Mouse (Mus musculus) lung, adult 18-20 months (tissue): ENCODE measurements around the gene Frmd4b.
"Not testable (repeated sequence)": the region's sequence is repeated elsewhere in the genome, so short reads cannot be mapped to it uniquely, and the experiment has no call there.

Experiments
- DNase-seq, 2 experiments: peaks; one replicate each; pipeline ENCODE4 v3.0.0; 2022; ENCODE audit warnings: mixed read lengths in 2 of 2

Gene Frmd4b

DNA sequence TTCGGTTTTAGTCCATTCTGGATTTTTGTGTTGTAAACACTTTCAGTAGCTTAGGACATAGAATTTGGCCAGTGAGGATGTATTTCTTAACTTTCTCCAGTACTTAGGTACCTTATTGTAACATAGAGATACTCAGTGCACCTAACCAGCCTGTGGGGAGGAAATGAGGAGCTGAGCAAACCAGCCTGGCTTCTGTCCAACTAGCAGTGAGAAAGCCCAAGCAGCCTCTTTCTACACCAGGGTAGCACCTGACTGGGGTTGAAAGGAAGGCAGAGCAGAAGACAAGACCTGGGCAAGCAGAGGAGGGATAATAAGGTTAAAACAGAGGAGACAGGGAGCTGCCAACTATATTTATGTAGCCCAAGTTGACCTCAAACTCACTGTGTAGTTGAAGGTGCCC lies 333.7 kb downstream of the Frmd4b start:
- DNase-seq, result no peak

- peak; percentile 53 to 68 for DNase-seq
These were observed 338.5 kb downstream of the Frmd4b start for GRCm38 (mm10) chr6:97278878-97279277.

DNA sequence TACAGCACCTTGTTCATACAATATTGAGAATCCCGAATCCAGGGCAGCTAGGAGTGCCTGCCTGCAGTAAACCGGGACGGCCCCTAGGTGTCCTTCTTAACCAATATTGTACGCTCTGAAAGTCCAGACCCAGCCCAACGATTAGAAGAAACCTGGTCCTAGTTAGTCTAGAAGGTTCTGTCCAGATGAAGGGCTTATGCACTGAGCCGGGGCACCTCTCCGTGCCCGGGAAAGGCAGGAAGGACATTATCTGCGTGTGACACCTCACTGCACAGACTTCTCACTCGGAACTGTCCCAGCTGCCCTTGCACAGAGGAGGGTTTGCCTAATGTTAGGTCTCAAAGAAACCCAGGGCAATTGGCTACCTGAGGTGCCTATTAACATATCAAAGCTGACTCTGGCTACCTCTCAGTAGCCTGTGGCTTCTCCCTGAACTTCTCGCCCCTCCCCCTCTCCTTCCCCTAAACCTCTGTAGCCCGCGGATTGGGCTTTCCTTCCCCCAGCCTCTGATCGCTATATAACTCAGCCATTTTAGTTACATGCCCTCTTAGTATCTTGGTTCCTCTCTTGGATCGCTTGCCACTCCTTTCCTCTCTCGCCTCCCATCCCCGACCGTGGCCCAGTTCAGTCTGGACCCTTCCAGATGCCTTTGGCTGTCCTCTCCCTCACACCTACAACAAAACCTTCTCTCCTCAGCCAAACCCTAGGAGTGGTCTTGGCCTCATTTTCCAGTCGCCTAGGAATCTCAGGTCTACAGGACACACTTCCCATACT lies 339.1 kb downstream of the Frmd4b start:
- DNase-seq, result peak; percentile 81 to 86

DNA sequence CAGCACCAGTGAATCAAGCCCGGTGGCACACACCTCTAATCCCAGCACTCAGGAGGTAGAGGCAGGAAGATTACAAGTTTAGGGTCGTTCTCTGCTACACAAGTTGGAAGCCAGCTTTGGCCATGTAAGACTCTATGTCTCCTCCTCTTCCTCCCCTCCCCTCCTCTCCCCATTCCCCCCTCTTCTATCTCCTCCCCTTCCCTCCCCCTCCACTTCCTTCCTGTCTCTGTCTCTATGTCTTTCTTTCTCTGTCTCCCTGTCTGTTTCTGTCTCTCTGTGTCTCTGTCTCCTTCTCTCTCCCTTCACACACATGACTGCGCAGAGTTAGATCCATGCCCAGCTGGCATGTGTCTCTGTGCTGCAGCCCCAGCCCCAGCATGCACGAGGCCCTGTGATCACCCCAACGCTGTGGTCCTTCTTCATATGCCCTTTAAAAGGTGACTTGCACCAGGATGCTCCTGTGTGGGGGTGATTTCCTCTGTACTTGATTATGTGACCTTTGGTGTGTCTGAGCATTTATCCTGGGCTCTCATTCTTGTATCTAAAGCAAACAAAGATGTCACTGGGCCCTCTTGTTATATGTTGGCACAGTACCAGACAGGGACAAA lies 340.3 kb downstream of the Frmd4b start:
- no peak for DNase-seq

GRCm38 (mm10) chr6:97276366-97276765 lies 341.0 kb downstream of the Frmd4b start:
- peak; percentile 54 to 72 for DNase-seq

- DNase-seq, result no peak
These were observed 341.6 kb downstream of the Frmd4b start for GRCm38 (mm10) chr6:97275760-97276159.

- DNase-seq, result no peak
These were observed 343.6 kb downstream of the Frmd4b start for GRCm38 (mm10) chr6:97273777-97274176.

GRCm38 (mm10) chr6:97273058-97273710 lies 344.2 kb downstream of the Frmd4b start:
- no peak for DNase-seq

DNA sequence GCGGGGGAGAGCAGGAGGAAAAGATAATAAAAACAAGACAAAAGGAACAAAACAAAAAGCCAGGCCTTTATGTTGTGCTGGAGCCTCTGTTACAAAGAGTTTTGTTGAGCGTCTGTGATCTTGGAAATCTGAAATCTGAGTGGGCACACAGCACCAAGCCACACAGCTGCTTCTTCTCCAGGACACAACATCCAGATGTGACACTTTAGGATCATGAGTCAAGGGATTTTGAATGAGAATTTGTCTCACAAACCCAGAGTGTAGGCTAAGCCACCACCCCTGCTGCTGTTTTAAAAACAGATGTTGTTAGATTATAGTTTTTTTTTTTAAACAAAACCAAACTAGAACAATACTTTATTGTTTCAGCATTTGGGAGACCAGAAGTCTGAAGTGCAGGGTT lies 345.0 kb downstream of the Frmd4b start:
- DNase-seq, result no peak

DNA sequence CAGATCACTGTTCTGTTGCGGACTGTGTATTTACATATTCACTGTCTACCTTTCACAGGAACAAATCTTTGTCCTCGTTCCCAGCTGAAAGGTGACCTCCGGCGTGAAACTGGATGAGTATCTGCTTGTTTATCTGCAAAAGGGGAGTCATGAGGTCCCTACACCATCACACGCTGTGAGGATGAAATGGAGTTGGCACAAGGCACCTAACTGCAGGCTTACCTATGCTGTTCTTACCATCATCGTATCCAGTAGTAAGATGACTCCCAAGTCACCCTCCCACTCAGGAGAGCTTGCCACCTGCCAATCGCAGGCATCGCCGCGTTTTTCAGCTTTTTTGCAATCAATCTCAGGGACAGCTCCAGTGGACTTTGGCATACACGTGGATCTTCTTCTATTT lies 347.7 kb downstream of the Frmd4b start:
- no peak for DNase-seq

DNA sequence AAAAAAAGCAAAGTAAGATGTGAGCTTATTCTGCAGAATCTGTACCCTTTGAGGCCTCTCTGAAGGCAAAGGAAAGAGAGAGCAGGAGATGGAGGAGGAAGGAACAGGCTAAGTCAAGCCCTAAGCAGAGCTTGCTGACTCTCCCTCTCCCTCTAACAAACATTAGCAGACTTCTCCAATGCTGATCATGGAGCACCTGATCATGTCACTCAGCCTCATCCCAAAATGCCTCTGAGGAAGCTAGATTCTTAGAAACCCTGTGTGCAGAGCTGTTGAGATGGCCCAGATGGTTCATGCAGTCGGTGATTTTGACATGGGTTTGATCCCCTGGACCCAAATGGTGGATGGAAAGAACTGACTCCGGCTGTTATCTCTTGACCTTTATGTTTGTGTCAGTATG lies 350.2 kb downstream of the Frmd4b start:
- DNase-seq, result no peak

- DNase-seq, result no peak
These were observed 350.7 kb downstream of the Frmd4b start for GRCm38 (mm10) chr6:97266661-97267060.

GRCm38 (mm10) chr6:97265705-97266104 lies 351.6 kb downstream of the Frmd4b start:
- DNase-seq, result no peak

DNA sequence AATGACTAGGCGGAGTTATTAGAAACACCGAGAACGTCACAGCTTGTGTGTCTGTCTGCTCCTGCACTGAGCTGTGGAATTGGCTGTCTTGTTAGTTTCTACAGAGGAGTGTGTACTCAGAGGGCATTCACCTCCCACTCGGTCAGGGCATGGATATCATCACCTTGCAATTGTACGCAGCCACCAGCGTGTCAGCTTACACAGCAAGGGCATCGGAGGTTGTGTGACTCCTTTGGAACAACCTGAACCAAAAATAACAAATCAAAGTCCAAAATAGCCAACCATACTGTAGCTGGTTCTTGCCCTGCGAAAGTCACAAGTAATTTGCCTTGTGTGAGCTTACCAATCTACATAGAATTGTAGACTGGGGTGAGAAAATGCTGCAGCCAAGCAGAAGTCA lies 352.1 kb downstream of the Frmd4b start:
- no peak for DNase-seq

DNA sequence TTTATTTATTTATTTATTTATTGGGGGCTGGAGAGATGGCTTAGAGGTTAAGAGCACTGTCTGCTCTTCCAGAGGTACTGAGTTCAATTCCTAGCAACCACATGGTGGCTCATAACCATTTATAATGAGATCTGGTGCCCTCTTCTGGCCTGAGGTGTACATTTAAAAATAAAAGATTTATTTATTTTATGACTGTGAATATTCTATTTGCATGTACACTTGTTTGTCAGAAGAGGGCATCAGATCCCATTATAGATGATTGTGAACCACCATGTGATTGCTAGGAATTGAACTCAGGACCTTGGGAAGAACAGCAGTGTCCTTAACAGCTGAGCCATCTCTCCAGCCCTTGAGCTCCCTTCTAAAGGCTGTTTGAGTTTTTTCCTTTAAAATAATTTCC lies 353.6 kb downstream of the Frmd4b start:
- not testable (repeated sequence) for DNase-seq

GRCm38 (mm10) chr6:97262229-97262628 lies 355.1 kb downstream of the Frmd4b start:
- no peak for DNase-seq

DNA sequence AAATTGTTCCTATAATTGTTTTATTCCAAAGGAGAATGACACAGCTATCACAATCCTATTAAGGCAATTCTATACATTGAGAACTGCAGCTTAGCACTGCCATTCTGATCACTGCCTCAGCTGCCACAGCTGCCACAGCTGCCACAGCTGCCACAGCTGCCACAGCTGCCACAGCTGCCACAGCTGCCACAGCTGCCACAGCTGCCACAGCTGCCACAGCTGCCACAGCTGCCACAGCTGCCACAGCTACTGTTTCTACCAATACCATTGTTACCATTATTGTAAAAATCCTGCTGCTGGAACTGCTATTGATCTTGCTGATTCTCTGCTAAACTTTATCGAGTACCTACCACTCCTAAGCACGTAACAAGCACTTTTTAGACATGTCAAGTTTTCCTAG lies 357.4 kb downstream of the Frmd4b start:
- DNase-seq, result not testable (repeated sequence)

DNA sequence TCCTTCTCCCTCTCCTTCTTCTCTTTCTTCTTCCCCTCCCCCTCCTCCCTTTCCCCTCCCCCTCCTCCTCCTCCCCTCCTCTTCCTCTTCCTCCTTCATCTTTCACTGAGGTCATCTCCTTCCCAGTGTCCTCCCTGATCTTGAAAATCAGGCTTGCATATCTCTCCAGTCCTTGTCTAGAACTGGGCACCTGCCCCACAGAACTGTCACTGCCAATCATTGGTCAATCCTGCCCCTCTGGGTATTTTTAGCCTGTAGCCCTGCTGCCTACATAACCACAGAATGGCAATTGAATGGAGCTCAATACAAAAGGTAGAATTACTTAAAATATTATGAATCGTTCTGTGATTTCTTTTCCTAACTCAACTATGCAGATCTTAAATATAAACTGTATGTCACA lies 358.9 kb downstream of the Frmd4b start:
- no peak for DNase-seq

DNA sequence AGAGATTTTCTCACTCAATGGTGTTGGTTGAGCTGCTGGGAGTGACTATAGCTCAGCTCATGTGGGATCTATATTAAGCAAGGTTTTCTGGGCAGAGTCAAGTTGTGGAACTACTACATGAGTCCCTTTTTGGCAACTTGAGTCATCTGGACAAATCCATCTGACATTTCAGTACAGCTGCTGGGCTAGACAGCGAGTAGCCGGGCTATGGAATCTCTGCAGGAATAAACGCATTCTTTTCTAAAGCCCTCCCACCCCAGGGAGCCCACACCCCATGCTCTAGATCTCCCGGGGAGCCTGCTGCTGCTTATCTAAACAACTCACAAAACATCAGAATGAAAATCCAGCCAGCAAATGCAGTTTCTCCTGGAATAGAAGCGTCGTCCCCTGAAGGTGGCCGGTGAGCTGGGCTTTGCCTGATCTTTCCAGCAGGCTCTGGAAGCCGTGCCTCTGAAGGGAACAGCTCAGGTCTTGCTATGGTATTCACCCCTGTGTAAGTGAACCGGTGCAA lies 364.6 kb downstream of the Frmd4b start, which contains the start of gene Lmod3:
Lmod3 (minus strand) TSS at position 49 of the 511 bp plus-strand sequence.
- DNase-seq, result no peak

DNA sequence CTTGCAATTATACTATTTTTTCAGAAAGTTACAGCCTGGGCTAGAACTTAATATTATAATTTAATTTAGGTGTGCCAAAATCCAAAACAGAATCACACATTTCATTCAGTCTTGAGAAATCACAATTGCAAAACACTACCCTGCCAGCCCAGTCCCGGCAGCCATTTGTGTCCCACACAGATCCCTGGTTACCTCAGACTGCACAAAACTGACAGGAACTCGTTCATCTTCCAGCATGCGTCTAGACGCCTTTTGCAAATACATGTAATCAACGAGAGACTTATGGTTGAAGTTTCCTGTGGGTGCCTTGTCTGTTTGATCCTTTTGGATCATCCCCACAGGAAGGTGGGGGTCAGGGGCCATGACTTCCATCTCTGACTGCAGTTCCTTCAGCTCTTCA lies 365.3 kb downstream of the Frmd4b start:
- no peak for DNase-seq

DNA sequence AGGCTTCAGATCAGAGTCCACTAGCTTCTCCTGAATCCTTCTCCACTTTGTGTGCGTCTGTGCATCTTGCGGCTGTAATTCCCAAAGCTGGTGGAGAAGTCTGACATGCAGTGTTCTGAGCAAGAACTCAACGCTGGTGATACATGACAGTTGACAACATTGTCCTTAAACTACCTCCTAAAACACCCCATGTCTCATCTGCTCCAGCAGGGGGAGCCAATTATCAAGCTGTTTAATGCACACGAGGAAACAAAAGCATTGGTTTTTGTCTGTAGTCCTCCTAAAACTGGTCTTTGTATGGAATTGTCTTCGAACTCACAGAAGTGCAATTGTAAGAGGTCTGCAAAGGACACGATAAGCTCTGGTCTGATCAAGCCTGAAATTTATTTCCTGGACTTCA lies 366.4 kb downstream of the Frmd4b start:
- DNase-seq, result peak; percentile 43 to 50

- no peak for DNase-seq
These were observed 372.1 kb downstream of the Frmd4b start for GRCm38 (mm10) chr6:97245200-97245599.

- no peak for DNase-seq
These were observed 374.8 kb downstream of the Frmd4b start for GRCm38 (mm10) chr6:97242522-97242921.

DNA sequence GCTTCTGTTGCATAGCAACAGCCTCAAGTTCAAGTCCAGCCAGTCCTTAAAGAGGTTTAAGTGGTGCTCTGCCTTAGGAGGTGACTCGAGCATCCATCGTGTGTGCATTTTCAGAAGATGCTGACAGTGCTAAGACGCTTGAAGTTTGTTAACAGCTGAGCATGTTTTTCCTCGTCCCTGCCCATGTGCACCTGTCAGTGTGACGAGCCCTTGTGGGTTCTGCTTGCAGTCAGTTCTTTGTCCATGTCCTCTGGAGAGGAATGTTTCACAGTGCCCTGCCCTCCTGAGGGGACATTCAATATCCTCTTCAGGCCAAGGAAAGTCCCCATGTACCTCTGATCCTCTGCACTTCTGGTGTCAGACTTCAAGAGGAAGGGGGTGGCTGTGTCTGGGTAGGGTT lies 377.2 kb downstream of the Frmd4b start:
- no peak for DNase-seq
